Comparison of ENCODE assay signal across 8 mouse cellular contexts in the genomic region with DNA sequence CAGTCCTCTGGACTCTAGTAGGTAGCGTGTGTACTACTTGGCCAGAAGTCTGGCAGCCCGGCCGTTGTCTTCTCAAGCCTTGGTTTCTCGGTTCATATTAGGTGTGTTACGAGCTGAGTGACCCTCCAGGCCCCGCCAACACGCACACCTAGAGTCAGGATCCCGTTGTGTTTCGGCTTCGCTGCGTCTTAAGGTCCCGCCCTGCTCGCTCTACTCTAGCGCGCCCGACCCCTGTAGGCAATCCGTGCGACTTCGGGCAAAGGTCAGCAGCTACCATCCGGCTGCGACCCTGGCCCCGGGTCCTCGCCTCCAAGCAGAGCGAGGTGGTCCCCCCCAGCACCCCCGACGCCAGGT. TPM values are rescaled to one million over a fixed set of nuclear protein-coding genes. Genes with fewer than 3 reads are reported as not detected.
DNase-seq lines count a peak whose midpoint lies in the region; ATAC-seq and TF ChIP-seq lines count a peak whose summit lies in the region.

No protein-coding gene starts in this region.

- TF ChIP-seq CTCF in Patski (IDR thresholded peaks at IDR 0.05): no peak

- H3K9me3 ChIP-seq in kidney, embryonic 14.5 days (ENCODE audit: control insufficient read depth, low read length): no peaks in the 10 kb centered on the region
- H3K9me3 ChIP-seq in hindbrain, embryonic 10.5 days: no peaks in the 10 kb centered on the region
- no peaks in the 10 kb centered on the region for H3K9me3 ChIP-seq in midbrain, embryonic 11.5 days (ENCODE audit: control insufficient read depth, low read length)

- H3K36me3 ChIP-seq in kidney, embryonic 14.5 days (ENCODE audit: control insufficient read depth, insufficient read depth, low read length): peaks cover 22% of the 10 kb centered on the region
- peaks cover 12% of the 10 kb centered on the region; the same call in 1 of the 2 replicates for H3K36me3 ChIP-seq in hindbrain, embryonic 10.5 days
- H3K36me3 ChIP-seq in midbrain, embryonic 11.5 days (ENCODE audit: control insufficient read depth, insufficient read depth, low read length): no peaks in the 10 kb centered on the region

- CTCF ChIA-PET in Patski (lab: Charles Lee): interaction anchor here (1.2 to 15.0 kb wide), 6 partner anchors 11 to 143 kb away, joined by 3 to 157 read pairs (median 10); a partner anchor contains a TSS

- DNase-seq in kidney, adult 18-20 months: no peak
- peak; percentile 6 for DNase-seq in Patski (ENCODE audit: low read depth, low spot score)
- DNase-seq in hindbrain, embryonic 10.5 days (ENCODE audit: low spot score): no peak
- peak; percentile 98 for DNase-seq in midbrain, embryonic 11.5 days (ENCODE audit: low spot score, missing footprints)
- DNase-seq in thymus, postnatal 0 days (ENCODE audit: low spot score): no peak
- no peak for DNase-seq in cerebellum, adult 9-10 months
- DNase-seq in urinary bladder, postnatal 4 days (ENCODE audit: low spot score in 2 of 2): no peak

- WGBS in kidney, embryonic 14.5 days: 2% methylated on average over 26 of the region's 26 CpGs
- WGBS in hindbrain, embryonic 10.5 days: 2% methylated on average over 26 of the region's 26 CpGs
- 2% methylated on average over 26 of the region's 26 CpGs for WGBS in midbrain, embryonic 11.5 days

- in situ Hi-C loops in Patski (cut with MboI; ENCODE audit: low pct_unique_long_range_greater_than_20kb): no loop called here

- peak overlapping the region; percentile 63 for H3K4me3 ChIP-seq in kidney, embryonic 14.5 days (ENCODE audit: low read length)
- peak overlapping the region; percentile 81 for H3K4me3 ChIP-seq in hindbrain, embryonic 10.5 days
- H3K4me3 ChIP-seq in midbrain, embryonic 11.5 days (ENCODE audit: low read depth, low read length): peak overlapping the region; percentile 78

- H3K4me1 ChIP-seq in kidney, embryonic 14.5 days (ENCODE audit: control insufficient read depth, insufficient read depth, low read length): peaks cover 14% of the 10 kb centered on the region
- H3K4me1 ChIP-seq in hindbrain, embryonic 10.5 days (replicated peaks): peaks cover 38% of the 10 kb centered on the region
- H3K4me1 ChIP-seq in midbrain, embryonic 11.5 days (ENCODE audit: control insufficient read depth, insufficient read depth, low read length): peaks cover 6% of the 10 kb centered on the region

- peak; percentile 45 for ATAC-seq in kidney, embryonic 14.5 days (ENCODE audit: low FRiP score, low TSS enrichment)
- peak; percentile 36 for ATAC-seq in Patski
- ATAC-seq in midbrain, embryonic 11.5 days (ENCODE audit: low FRiP score): peak; percentile 41

- peak overlapping the region; percentile 94 for H3K4me2 ChIP-seq in kidney, embryonic 14.5 days (replicated peaks; ENCODE audit: low read depth, low read length)
- H3K4me2 ChIP-seq in midbrain, embryonic 11.5 days: peak overlapping the region; percentile 88

- peak overlapping the region; percentile 90 for H3K27ac ChIP-seq in kidney, embryonic 14.5 days (ENCODE audit: low read depth, low read length)
- peak overlapping the region; percentile 92 for H3K27ac ChIP-seq in hindbrain, embryonic 10.5 days
- H3K27ac ChIP-seq in midbrain, embryonic 11.5 days (ENCODE audit: low read depth, low read length): peak overlapping the region; percentile 68; the same call in 1 of the 2 replicates

- H3K27me3 ChIP-seq in kidney, embryonic 14.5 days (ENCODE audit: control insufficient read depth, insufficient read depth, low read length): peaks cover 17% of the 10 kb centered on the region; the same call in 1 of the 2 replicates
- no peaks in the 10 kb centered on the region for H3K27me3 ChIP-seq in Patski
- H3K27me3 ChIP-seq in hindbrain, embryonic 10.5 days (ENCODE audit: insufficient read depth, poor library complexity, severe bottlenecking): peaks cover 72% of the 10 kb centered on the region
- H3K27me3 ChIP-seq in midbrain, embryonic 11.5 days (ENCODE audit: control insufficient read depth, insufficient read depth, low read length): peaks cover 20% of the 10 kb centered on the region

- H3K9ac ChIP-seq in kidney, embryonic 14.5 days (ENCODE audit: low read depth, low read length): peak overlapping the region; percentile 71
- H3K9ac ChIP-seq in midbrain, embryonic 11.5 days (ENCODE audit: low read length): peak overlapping the region; percentile 76

- POLR2A ChIA-PET in Patski (lab: Charles Lee): no interaction called here

RNA-seq across cellular contexts. Expression of a gene that starts 0.7 kb away (rescaled TPM):
- polyA plus RNA-seq in kidney, embryonic 14.5 days (2014; fragmentation: Nextera tagmentation; extraction: Ambion mirVana): 7.6 and 9.2 TPM in 2 replicates
- 8.3 TPM for polyA plus RNA-seq in Patski (2021)
- polyA plus RNA-seq in hindbrain, embryonic 10.5 days (2016; fragmentation: Nextera tagmentation; extraction: Ambion mirVana): 1.6 and 2.6 TPM in 2 replicates
- polyA plus RNA-seq in midbrain, embryonic 11.5 days (2014; fragmentation: Nextera tagmentation; extraction: Ambion mirVana): 1.0 and 1.5 TPM in 2 replicates
- polyA plus RNA-seq in thymus, postnatal 0 days (2015; fragmentation: Nextera tagmentation; extraction: Ambion mirVana): 8.9 and 9.8 TPM in 2 replicates

RNA-seq across cellular contexts. Expression of a gene that starts 6.7 kb away (rescaled TPM):
- 11.1 and 11.8 TPM in 2 replicates for polyA plus RNA-seq in kidney, embryonic 14.5 days (2014; fragmentation: Nextera tagmentation; extraction: Ambion mirVana)
- 0.08 TPM for polyA plus RNA-seq in Patski (2021)
- polyA plus RNA-seq in hindbrain, embryonic 10.5 days (2016; fragmentation: Nextera tagmentation; extraction: Ambion mirVana): 0.39 and 0.77 TPM in 2 replicates
- 0.18 TPM in 1 of 2 replicates, not detected in the other for polyA plus RNA-seq in midbrain, embryonic 11.5 days (2014; fragmentation: Nextera tagmentation; extraction: Ambion mirVana)
- 1.9 TPM in 2 replicates for polyA plus RNA-seq in thymus, postnatal 0 days (2015; fragmentation: Nextera tagmentation; extraction: Ambion mirVana)

RNA-seq across cellular contexts. Expression of a gene that starts 34.5 kb away (rescaled TPM):
- 159 and 182 TPM in 2 replicates for polyA plus RNA-seq in kidney, embryonic 14.5 days (2014; fragmentation: Nextera tagmentation; extraction: Ambion mirVana)
- polyA plus RNA-seq in Patski (2021): 79.1 TPM
- polyA plus RNA-seq in hindbrain, embryonic 10.5 days (2016; fragmentation: Nextera tagmentation; extraction: Ambion mirVana): 177 and 187 TPM in 2 replicates
- 157 and 173 TPM in 2 replicates for polyA plus RNA-seq in midbrain, embryonic 11.5 days (2014; fragmentation: Nextera tagmentation; extraction: Ambion mirVana)
- polyA plus RNA-seq in thymus, postnatal 0 days (2015; fragmentation: Nextera tagmentation; extraction: Ambion mirVana): 127 and 157 TPM in 2 replicates

RNA-seq across cellular contexts. Expression of a gene that starts 42.9 kb away (rescaled TPM):
- 31.5 and 36.0 TPM in 2 replicates for polyA plus RNA-seq in kidney, embryonic 14.5 days (2014; fragmentation: Nextera tagmentation; extraction: Ambion mirVana)
- polyA plus RNA-seq in Patski (2021): 56.5 TPM
- 58.9 and 69.2 TPM in 2 replicates for polyA plus RNA-seq in hindbrain, embryonic 10.5 days (2016; fragmentation: Nextera tagmentation; extraction: Ambion mirVana)
- polyA plus RNA-seq in midbrain, embryonic 11.5 days (2014; fragmentation: Nextera tagmentation; extraction: Ambion mirVana): 36.9 and 40.0 TPM in 2 replicates
- polyA plus RNA-seq in thymus, postnatal 0 days (2015; fragmentation: Nextera tagmentation; extraction: Ambion mirVana): 65.3 and 73.8 TPM in 2 replicates

RNA-seq across cellular contexts. Expression of a gene that starts 56.8 kb away (rescaled TPM):
- 5.7 and 6.5 TPM in 2 replicates for polyA plus RNA-seq in kidney, embryonic 14.5 days (2014; fragmentation: Nextera tagmentation; extraction: Ambion mirVana)
- 30.0 TPM for polyA plus RNA-seq in Patski (2021)
- 8.9 and 18.7 TPM in 2 replicates for polyA plus RNA-seq in hindbrain, embryonic 10.5 days (2016; fragmentation: Nextera tagmentation; extraction: Ambion mirVana)
- 17.9 and 20.3 TPM in 2 replicates for polyA plus RNA-seq in midbrain, embryonic 11.5 days (2014; fragmentation: Nextera tagmentation; extraction: Ambion mirVana)
- 9.9 and 10.8 TPM in 2 replicates for polyA plus RNA-seq in thymus, postnatal 0 days (2015; fragmentation: Nextera tagmentation; extraction: Ambion mirVana)

Comparison
In these comparisons a context has a peak if more than half of its experiments do, and no peak if none do; other contexts are left out.
1. DNase-seq: peak in Patski (single experiment) and midbrain, embryonic 11.5 days (single experiment); none in kidney, adult 18-20 months (single experiment), hindbrain, embryonic 10.5 days (single experiment), thymus, postnatal 0 days (single experiment), cerebellum, adult 9-10 months (single experiment) and urinary bladder, postnatal 4 days (0 of 2).
2. Peak in every context shown above with its lines, with median percentiles within 50 percentile points of each other: ATAC-seq, H3K27ac ChIP-seq and H3K4me3 ChIP-seq.